Mouse (Mus musculus) embryonic facial prominence, embryonic 12.5 days (tissue): ENCODE measurements around the gene Hhatl. TPM values are rescaled to one million over a fixed set of nuclear protein-coding genes. Genes with fewer than 3 reads are reported as not detected.

Source experiments
- ATAC-seq: fragments of 200-750 bp; cut with Nextera tagmentation; 2 replicates; pipeline ENCODE4 v1.8.0; 2017; ENCODE audit not compliant: insufficient number of reproducible peaks, insufficient read depth, low FRiP score, low TSS enrichment
- H3K27ac ChIP-seq: fragments of 300-500 bp; sonication (generic); 2 replicates; pipeline ENCODE4 v1.5.1; 2016; ENCODE audit warnings: mild to moderate bottlenecking
- H3K27me3 ChIP-seq: fragments of 300-500 bp; sonication (generic); 2 replicates; pipeline ENCODE4 v1.6.1; 2016; ENCODE audit warnings: mild to moderate bottlenecking, moderate library complexity
- H3K36me3 ChIP-seq: fragments of 300-500 bp; sonication (generic); 2 replicates; pipeline ENCODE4 v1.6.1; 2016; ENCODE audit warnings: mild to moderate bottlenecking
- H3K4me1 ChIP-seq: fragments of 300-500 bp; sonication (generic); 2 replicates; pipeline ENCODE4 v1.6.1; 2016
- H3K4me2 ChIP-seq: fragments of 300-500 bp; sonication (generic); replicated peaks from 2 replicates; pipeline ENCODE4 v1.6.1; 2016; ENCODE audit warnings: mild to moderate bottlenecking, moderate library complexity
- H3K4me3 ChIP-seq: fragments of 300-500 bp; sonication (generic); 2 replicates; pipeline ENCODE4 v1.5.1; 2016; ENCODE audit warnings: mild to moderate bottlenecking
- H3K9ac ChIP-seq: fragments of 300-500 bp; sonication (generic); 2 replicates; pipeline ENCODE4 v1.6.1; 2016; ENCODE audit warnings: mild to moderate bottlenecking, moderate library complexity
- H3K9me3 ChIP-seq: fragments of 300-500 bp; sonication (generic); 2 replicates; pipeline ENCODE4 v1.6.1; 2016; ENCODE audit warnings: mild to moderate bottlenecking, moderate library complexity
- whole genome bisulfite sequencing: fragments of 180-500 bp; shearing (Covaris S2); methylation state at CpG from one replicate; pipeline ENCODE4 v1.1.7; 2016; 5-methylcytosine and 5-hydroxymethylcytosine counted together
- polyA plus RNA-seq: library from polyadenylated mRNA; unstranded; fragments of >200 nt; fragmentation: Nextera tagmentation; extraction: Ambion mirVana; gene quantifications from 2 replicates; pipeline ENCODE4 v1.2.1, GENCODE M21; 2016

The Hhatl gene
- polyA plus RNA-seq, 1 experiment from 2014 or later, result 0.40 TPM

- Histone ChIP-seq H3K4me2 (no peak overlapping the region), H3K36me3 (no peaks in the 10 kb centered on the region), H3K9ac (no peak overlapping the region), H3K27me3 (no peaks in the 10 kb centered on the region), H3K9me3 (no peaks in the 10 kb centered on the region), H3K4me1 (no peaks in the 10 kb centered on the region), H3K4me3 (no peak overlapping the region), H3K27ac (no peak overlapping the region)
- no peak for ATAC-seq
- WGBS, result 90% methylated on average over 1 of the region's 1 CpGs
Observed at GRCm38 (mm10) chr9:121823051-121823450, 30.7 kb upstream of the Hhatl start.

- ATAC-seq, result no peak
- Histone ChIP-seq H3K4me1 (no peaks in the 10 kb centered on the region), H3K36me3 (no peaks in the 10 kb centered on the region), H3K27me3 (no peaks in the 10 kb centered on the region), H3K4me2 (no peak overlapping the region), H3K9me3 (no peaks in the 10 kb centered on the region), H3K9ac (no peak overlapping the region), H3K27ac (no peak overlapping the region), H3K4me3 (no peak overlapping the region)
- 79% methylated on average over 6 of the region's 6 CpGs for WGBS
Observed at GRCm38 (mm10) chr9:121822585-121822991, 30.3 kb upstream of the Hhatl start.

DNA sequence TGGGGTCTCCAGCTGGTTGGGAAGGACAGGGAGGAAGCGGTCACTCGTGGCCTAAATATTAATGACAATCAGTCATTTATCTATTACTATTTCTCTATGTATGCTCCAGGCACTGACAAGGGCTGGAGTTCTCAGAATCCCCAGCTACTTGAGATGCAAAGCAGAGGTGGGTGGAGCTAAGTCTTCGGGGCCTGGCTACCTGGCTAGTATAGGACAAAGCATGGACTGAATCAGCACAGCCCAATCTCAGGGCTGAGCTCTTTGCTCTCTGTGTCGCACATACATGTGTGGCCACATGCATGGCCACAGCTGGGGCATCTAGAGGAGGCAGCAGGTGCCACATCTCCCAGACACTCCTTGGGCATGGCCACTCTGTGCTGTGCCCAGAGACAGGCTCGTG is 28.5 kb upstream of the Hhatl start:
- H3K4me3 ChIP-seq, result no peak overlapping the region
- H3K36me3 ChIP-seq, result no peaks in the 10 kb centered on the region
- H3K27me3 ChIP-seq, result no peaks in the 10 kb centered on the region
- WGBS, result 77% methylated on average over 5 of the region's 5 CpGs
- no peak for ATAC-seq
- no peaks in the 10 kb centered on the region for H3K9me3 ChIP-seq
- no peak overlapping the region for H3K4me2 ChIP-seq
- H3K9ac ChIP-seq, result no peak overlapping the region
- H3K27ac ChIP-seq, result no peak overlapping the region
- H3K4me1 ChIP-seq, result no peaks in the 10 kb centered on the region

GRCm38 (mm10) chr9:121819771-121820471 is 27.6 kb upstream of the Hhatl start:
- Histone ChIP-seq H3K4me2 (no peak overlapping the region), H3K4me1 (no peaks in the 10 kb centered on the region), H3K27me3 (no peaks in the 10 kb centered on the region), H3K36me3 (no peaks in the 10 kb centered on the region), H3K4me3 (no peak overlapping the region), H3K9me3 (no peaks in the 10 kb centered on the region), H3K27ac (0 out of 2 replicates have a peak overlapping the region, but pooled peaks have one; percentile 30), H3K9ac (no peak overlapping the region)
- ATAC-seq, result no peak
- WGBS, result 45% methylated on average over 7 of the region's 7 CpGs

DNA sequence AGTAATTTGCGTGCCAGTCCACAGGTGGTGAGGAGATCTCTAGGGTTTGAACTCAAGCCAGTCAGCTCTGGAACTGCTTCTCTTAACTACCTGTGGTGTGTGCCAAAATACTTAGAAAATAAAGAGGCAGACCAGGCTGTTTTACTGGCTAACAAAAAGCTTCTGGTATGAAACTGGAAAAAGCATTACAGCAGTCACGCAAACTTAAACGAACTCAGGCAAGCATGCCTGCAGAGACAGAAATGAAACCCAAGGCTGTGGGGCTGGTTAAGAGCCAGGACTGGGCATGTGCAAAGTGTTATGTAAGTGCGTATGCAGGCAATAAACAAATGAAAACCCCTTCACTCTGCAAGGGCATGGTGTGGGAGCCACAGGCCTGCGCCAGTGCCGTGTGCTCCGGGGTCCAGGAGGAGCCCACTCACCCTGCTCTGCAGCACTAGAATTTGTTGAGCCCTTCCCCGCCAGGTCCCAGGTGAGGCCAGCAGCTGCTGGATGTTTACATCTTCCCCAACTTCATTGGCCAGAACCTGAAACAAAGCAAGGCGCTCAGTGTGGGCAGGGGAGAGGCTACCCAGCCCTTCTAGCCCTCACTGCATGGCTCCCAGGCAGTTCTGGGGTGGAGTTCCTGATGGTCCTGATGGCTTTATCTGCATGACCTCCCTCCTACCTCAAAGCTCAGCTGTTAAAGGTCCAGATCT is 26.9 kb upstream of the Hhatl start:
- WGBS, result 61% methylated on average over 9 of the region's 9 CpGs
- no peaks in the 10 kb centered on the region for H3K9me3 ChIP-seq
- ATAC-seq, result no peak
- H3K27ac ChIP-seq, result 0 out of 2 replicates have a peak overlapping the region, but pooled peaks have one; percentile 2
- H3K4me3 ChIP-seq, result no peak overlapping the region
- H3K4me1 ChIP-seq, result no peaks in the 10 kb centered on the region
- no peaks in the 10 kb centered on the region for H3K27me3 ChIP-seq
- H3K9ac ChIP-seq, result no peak overlapping the region
- no peaks in the 10 kb centered on the region for H3K36me3 ChIP-seq
- H3K4me2 ChIP-seq, result no peak overlapping the region

DNA sequence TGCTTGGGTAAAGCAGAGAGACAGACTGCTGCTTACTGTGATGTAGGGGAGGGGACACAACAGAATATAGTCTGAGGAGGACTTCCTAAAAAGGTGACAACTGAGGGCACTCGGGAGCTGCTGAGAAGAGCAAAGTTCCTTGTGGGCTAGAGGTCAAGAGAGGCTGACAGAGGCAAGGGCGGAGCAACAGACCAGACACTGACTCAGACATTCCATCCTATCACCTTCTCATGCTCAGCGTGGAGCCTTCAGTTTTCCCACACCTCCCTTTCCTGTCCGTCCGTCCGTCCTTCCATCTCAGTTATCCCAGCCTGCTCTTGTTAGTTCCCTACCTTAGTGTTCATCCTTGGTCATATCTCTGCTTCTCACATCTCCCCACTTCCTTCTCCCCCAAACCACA is 22.9 kb upstream of the Hhatl start:
- ATAC-seq, result no peak
- 69% methylated on average over 6 of the region's 6 CpGs for WGBS
- no peak overlapping the region for H3K9ac ChIP-seq

GRCm38 (mm10) chr9:121810081-121810821 is 17.9 kb upstream of the Hhatl start:
- ATAC-seq, result no peak
- WGBS, result 19% methylated on average over 15 of the region's 15 CpGs
- H3K9ac ChIP-seq, result no peak overlapping the region

More for the DNA sequence above, 22.9 kb upstream of the Hhatl start:
- peaks cover 3% of the 10 kb centered on the region; the same call in 1 of the 2 replicates for H3K4me1 ChIP-seq
- H3K27ac ChIP-seq, result no peak overlapping the region
- no peak overlapping the region for H3K4me3 ChIP-seq
- H3K27me3 ChIP-seq, result no peaks in the 10 kb centered on the region
- H3K36me3 ChIP-seq, result no peaks in the 10 kb centered on the region
- no peak overlapping the region for H3K4me2 ChIP-seq
- no peaks in the 10 kb centered on the region for H3K9me3 ChIP-seq

GRCm38 (mm10) chr9:121808511-121808910 is 16.2 kb upstream of the Hhatl start:
- H3K27me3 ChIP-seq, result no peaks in the 10 kb centered on the region
- H3K4me2 ChIP-seq, result no peak overlapping the region
- H3K9ac ChIP-seq, result no peak overlapping the region
- H3K4me3 ChIP-seq, result no peak overlapping the region
- no peak for ATAC-seq
- WGBS, result 31% methylated on average over 3 of the region's 3 CpGs
- no peaks in the 10 kb centered on the region for H3K36me3 ChIP-seq
- H3K4me1 ChIP-seq, result peaks cover 28% of the 10 kb centered on the region
- H3K9me3 ChIP-seq, result no peaks in the 10 kb centered on the region
- no peak overlapping the region for H3K27ac ChIP-seq

More at GRCm38 (mm10) chr9:121810081-121810821, 17.9 kb upstream of the Hhatl start:
- Histone ChIP-seq H3K4me2 (no peak overlapping the region), H3K27ac (0 out of 2 replicates have a peak overlapping the region, but pooled peaks have one; percentile 20), H3K4me1 (peaks cover 28% of the 10 kb centered on the region), H3K36me3 (no peaks in the 10 kb centered on the region), H3K9me3 (no peaks in the 10 kb centered on the region), H3K4me3 (no peak overlapping the region), H3K27me3 (no peaks in the 10 kb centered on the region)

- Histone ChIP-seq H3K4me1 (peaks cover 28% of the 10 kb centered on the region), H3K36me3 (no peaks in the 10 kb centered on the region), H3K4me3 (no peak overlapping the region), H3K9ac (no peak overlapping the region), H3K4me2 (no peak overlapping the region), H3K9me3 (no peaks in the 10 kb centered on the region), H3K27me3 (no peaks in the 10 kb centered on the region), H3K27ac (no peak overlapping the region)
- ATAC-seq, result no peak
- WGBS, result 58% methylated on average over 7 of the region's 7 CpGs
Observed at GRCm38 (mm10) chr9:121807947-121808346, 15.6 kb upstream of the Hhatl start.

GRCm38 (mm10) chr9:121807546-121807945 is 15.2 kb upstream of the Hhatl start:
- 32% methylated on average over 1 of the region's 1 CpGs for WGBS
- H3K27me3 ChIP-seq, result no peaks in the 10 kb centered on the region
- H3K4me2 ChIP-seq, result no peak overlapping the region
- ATAC-seq, result no peak
- no peaks in the 10 kb centered on the region for H3K36me3 ChIP-seq
- no peak overlapping the region for H3K9ac ChIP-seq
- H3K9me3 ChIP-seq, result no peaks in the 10 kb centered on the region
- peaks cover 28% of the 10 kb centered on the region for H3K4me1 ChIP-seq
- H3K4me3 ChIP-seq, result no peak overlapping the region
- H3K27ac ChIP-seq, result no peak overlapping the region

- H3K9ac ChIP-seq, result no peak overlapping the region
- no peak overlapping the region for H3K4me2 ChIP-seq
- no peak overlapping the region for H3K27ac ChIP-seq
- no peaks in the 10 kb centered on the region for H3K27me3 ChIP-seq
- ATAC-seq, result no peak
- no peaks in the 10 kb centered on the region for H3K9me3 ChIP-seq
- no peak overlapping the region for H3K4me3 ChIP-seq
- no peaks in the 10 kb centered on the region for H3K36me3 ChIP-seq
- H3K4me1 ChIP-seq, result peaks cover 12% of the 10 kb centered on the region
- WGBS, result 58% methylated on average over 7 of the region's 7 CpGs
Observed at GRCm38 (mm10) chr9:121802747-121803146, 10.4 kb upstream of the Hhatl start.
